Mouse (Mus musculus) urinary bladder, adult 18-20 months (tissue): Measurements from ENCODE around the gene Vmn1r160.
"Not testable (repeated sequence)": the region's sequence is repeated elsewhere in the genome, so short reads cannot be mapped to it uniquely, and the experiment has no call there.

Experiments used
- DNase-seq, 2 experiments: peaks; one replicate each; pipeline ENCODE4 v3.0.0; 2022; ENCODE audit warnings: low spot score in 2 of 2, mixed read lengths in 2 of 2

Vmn1r160 gene

GRCm38 (mm10) chr7:22870924-22871323 lies at the start of gene Vmn1r160:
TSS of gene Vmn1r160 (plus strand) at chr7:22871224.
- not testable (repeated sequence) for DNase-seq

GRCm38 (mm10) chr7:22843505-22843904 lies 27.5 kb upstream of the Vmn1r160 start, which contains the start of gene Vmn1r159:
TSS of gene Vmn1r159 (minus strand) at chr7:22843605.
- not testable (repeated sequence) for DNase-seq
